Mouse (Mus musculus) neural tube, embryonic 11.5 days (tissue): ENCODE results near the gene Leng9. TPM values are rescaled to one million over a fixed set of nuclear protein-coding genes. Genes with fewer than 3 reads are reported as not detected.

Experiments
- ATAC-seq: fragments of 200-750 bp; cut with Nextera tagmentation; 2 replicates; pipeline ENCODE4 v1.8.0; 2017; ENCODE audit warnings: moderate number of reproducible peaks, mild to moderate bottlenecking, moderate TSS enrichment, moderate library complexity; ENCODE audit not compliant: insufficient read depth, low FRiP score, low TSS enrichment
- DNase-seq: peaks from one replicate; pipeline ENCODE4 v3.0.0-alpha.2; 2015; ENCODE audit warnings: low spot score
- H3K27ac ChIP-seq: fragments of 300-500 bp; sonication (generic); 2 replicates; pipeline ENCODE4 v1.5.1; 2014; ENCODE audit warnings: low read depth, mild to moderate bottlenecking, low read length
- H3K27me3 ChIP-seq: fragments of 300-500 bp; sonication (generic); 2 replicates; pipeline ENCODE4 v1.6.1; 2014; ENCODE audit warnings: mild to moderate bottlenecking, low read length, mixed read lengths; ENCODE audit not compliant: control insufficient read depth, insufficient read depth
- H3K36me3 ChIP-seq: fragments of 300-500 bp; sonication (generic); 2 replicates; pipeline ENCODE4 v1.6.1; 2014; ENCODE audit warnings: mild to moderate bottlenecking, low read length, moderate library complexity, mixed read lengths; ENCODE audit not compliant: control insufficient read depth, insufficient read depth
- H3K4me1 ChIP-seq: fragments of 300-500 bp; sonication (generic); 2 replicates; pipeline ENCODE4 v1.6.1; 2014; ENCODE audit warnings: low read length, mixed read lengths; ENCODE audit not compliant: control insufficient read depth, insufficient read depth
- H3K4me2 ChIP-seq: fragments of 300-500 bp; sonication (generic); 2 replicates; pipeline ENCODE4 v1.6.1; 2014; ENCODE audit warnings: low read depth, mild to moderate bottlenecking, moderate library complexity
- H3K4me3 ChIP-seq: fragments of 300-500 bp; sonication (generic); 2 replicates; pipeline ENCODE4 v1.5.1; 2014; ENCODE audit warnings: low read depth, low read length
- H3K9ac ChIP-seq: fragments of 300-500 bp; sonication (generic); 2 replicates; pipeline ENCODE4 v1.6.1; 2014; ENCODE audit warnings: mild to moderate bottlenecking, low read length
- H3K9me3 ChIP-seq: fragments of 300-500 bp; sonication (generic); 2 replicates; pipeline ENCODE4 v1.6.1; 2016; ENCODE audit warnings: low read length; ENCODE audit not compliant: control insufficient read depth
- WGBS: fragments of 180-500 bp; shearing (Covaris S2); extraction: QIAGEN DNeasy Blood & Tissue Kit; methylation state at CpG from one replicate; pipeline ENCODE4 v1.1.7; 2014; 5-methylcytosine and 5-hydroxymethylcytosine counted together
- polyA plus RNA-seq: library from polyadenylated mRNA; unstranded; fragments of >200 nt; fragmentation: Nextera tagmentation; extraction: Ambion mirVana; gene quantifications from 2 replicates; pipeline ENCODE4 v1.2.1, GENCODE M21; 2014

Gene Leng9
- polyA plus RNA-seq, 1 experiment from 2014 or later = 2.2 TPM

DNA sequence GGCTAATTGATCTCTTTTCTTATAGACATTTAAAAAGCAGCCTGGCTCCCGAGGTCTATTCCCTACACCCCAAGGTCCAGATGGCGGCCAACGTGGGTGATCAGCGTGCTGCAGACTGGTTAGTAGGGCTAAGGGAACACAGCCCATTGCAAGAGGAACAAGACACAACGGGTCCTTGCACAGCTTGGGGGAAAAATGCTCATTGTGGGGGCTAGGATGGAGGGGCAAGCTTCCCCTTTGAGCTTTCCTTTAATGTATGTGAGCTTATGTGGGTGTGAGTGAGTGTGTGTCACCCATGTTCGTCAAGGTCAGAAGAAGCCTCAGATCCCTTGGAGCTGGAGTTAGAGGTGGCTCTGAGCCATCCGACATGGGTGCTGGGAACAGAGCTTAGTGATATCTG lies 11.5 kb downstream of the Leng9 start:
- Histone ChIP-seq H3K4me2 (no peak overlapping the region), H3K4me3 (no peak overlapping the region), H3K9ac (no peak overlapping the region), H3K27me3 (no peaks in the 10 kb centered on the region), H3K27ac (no peak overlapping the region), H3K36me3 (peaks cover 26% of the 10 kb centered on the region), H3K4me1 (peaks cover 3% of the 10 kb centered on the region; the same call in 1 of the 2 replicates), H3K9me3 (no peaks in the 10 kb centered on the region)
- DNase-seq (no peak), ATAC-seq (no peak)
- WGBS = 96% methylated on average over 7 of the region's 7 CpGs

DNA sequence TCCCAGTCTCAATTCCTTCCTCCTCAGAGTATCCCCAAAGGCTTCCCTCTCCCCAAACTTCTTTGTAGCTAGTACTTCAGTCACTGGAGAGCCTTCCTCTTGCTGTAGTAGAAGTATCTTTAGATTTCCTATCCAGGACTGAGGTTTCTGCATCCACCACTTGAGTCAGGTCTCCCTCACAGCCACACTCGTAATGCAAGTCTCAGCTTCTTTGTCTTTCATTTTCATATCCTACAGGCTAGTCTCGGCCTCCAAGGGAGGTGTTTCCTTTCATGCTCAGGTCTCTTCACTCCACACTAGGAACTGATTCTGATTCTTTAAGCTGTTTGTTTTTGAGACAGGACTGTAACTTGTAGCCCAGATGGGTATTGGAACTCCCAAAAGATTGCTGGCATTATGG lies 12.0 kb downstream of the Leng9 start:
- Histone ChIP-seq H3K27me3 (no peaks in the 10 kb centered on the region), H3K4me2 (peak overlapping the region; percentile 65), H3K36me3 (peaks cover 22% of the 10 kb centered on the region), H3K9me3 (no peaks in the 10 kb centered on the region), H3K9ac (no peak overlapping the region), H3K4me3 (peak overlapping the region; percentile 72; the same call in 1 of the 2 replicates), H3K4me1 (peaks cover 3% of the 10 kb centered on the region; the same call in 1 of the 2 replicates), H3K27ac (no peak overlapping the region)
- DNase-seq = no peak
- 95% methylated on average over 2 of the region's 2 CpGs for WGBS
- no peak for ATAC-seq

DNA sequence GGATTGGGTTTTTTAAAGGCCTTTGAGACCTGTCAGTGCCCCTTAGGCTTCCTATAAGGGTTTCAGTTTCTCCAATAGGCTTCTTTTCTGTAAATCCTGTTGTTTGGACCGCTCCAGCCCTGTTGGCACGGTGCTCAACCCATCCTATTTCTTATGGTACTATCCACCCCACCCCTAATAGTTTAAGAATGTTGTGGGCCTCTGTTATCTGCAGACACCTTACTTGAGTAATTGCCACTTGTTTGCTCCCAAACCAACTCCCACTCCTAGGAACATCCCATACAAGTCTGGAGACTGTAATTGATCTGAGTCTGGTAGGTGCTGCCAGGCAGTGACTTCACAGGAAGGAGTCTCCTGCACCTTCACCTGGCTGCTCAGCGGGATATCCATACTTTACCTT lies 12.4 kb downstream of the Leng9 start:
- H3K4me1 ChIP-seq = peaks cover 3% of the 10 kb centered on the region; the same call in 1 of the 2 replicates
- peak overlapping the region; percentile 72 for H3K4me3 ChIP-seq
- DNase-seq (no peak), ATAC-seq (no peak)
- WGBS = 61% methylated on average over 3 of the region's 3 CpGs
- peaks cover 18% of the 10 kb centered on the region for H3K36me3 ChIP-seq
- H3K27me3 ChIP-seq = no peaks in the 10 kb centered on the region
- H3K9ac ChIP-seq = peak overlapping the region; percentile 82
- no peaks in the 10 kb centered on the region for H3K9me3 ChIP-seq
- 0 out of 2 replicates have a peak overlapping the region, but pooled peaks have one; percentile 85 for H3K27ac ChIP-seq
- H3K4me2 ChIP-seq = peak overlapping the region; percentile 65

DNA sequence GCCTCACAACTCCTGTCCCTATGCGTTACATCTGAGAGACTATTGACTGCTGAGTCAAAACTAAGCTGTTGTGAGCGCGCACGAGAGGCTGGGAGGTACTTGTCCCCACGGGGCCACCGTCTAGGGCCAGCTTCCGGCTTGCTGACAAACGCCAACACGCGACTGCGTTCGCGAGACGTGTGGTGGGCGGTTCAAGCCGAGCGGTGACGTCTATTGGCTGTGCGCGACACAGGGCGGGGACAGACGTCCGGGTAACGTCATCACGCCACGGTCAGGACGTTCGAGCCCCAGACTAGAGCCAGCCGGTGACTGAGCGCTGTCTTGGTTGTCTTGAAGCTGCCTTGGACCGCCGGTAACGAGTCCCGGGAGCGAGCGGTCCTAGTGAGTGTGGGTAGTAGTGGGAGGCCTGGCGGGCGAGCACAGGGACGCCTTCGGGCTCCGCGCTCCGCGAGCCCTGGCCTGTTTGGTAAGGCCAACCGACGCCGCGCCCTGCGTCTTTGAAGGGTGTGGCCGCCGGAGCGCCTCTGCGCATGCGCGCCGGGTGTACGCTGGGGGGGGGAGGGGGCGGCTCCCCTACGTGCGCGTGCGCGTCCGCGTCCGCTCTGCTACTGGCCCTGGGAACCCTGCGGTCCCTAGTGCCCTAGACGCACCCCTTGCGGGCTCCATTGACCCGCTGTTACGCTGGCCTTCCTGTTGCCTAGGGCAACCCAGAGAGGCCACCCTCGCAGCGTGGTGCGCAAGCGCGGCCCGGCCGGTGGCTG lies 13.2 kb downstream of the Leng9 start, which contains the start of gene Leng8:
TSS of gene Leng8 (plus strand) at position 269 of the 761 bp plus-strand sequence.
- peak within 1 kb of the TSS; percentile 85 for H3K27ac ChIP-seq
- ATAC-seq (peak; percentile 99), DNase-seq (peak; percentile 98)
- no peaks in the 10 kb centered on the region for H3K27me3 ChIP-seq
- H3K9ac ChIP-seq = peak within 1 kb of the TSS; percentile 82
- H3K36me3 ChIP-seq = peaks cover 12% of the 10 kb centered on the region
- peaks cover 3% of the 10 kb centered on the region; the same call in 1 of the 2 replicates for H3K4me1 ChIP-seq
- H3K4me2 ChIP-seq = peak within 1 kb of the TSS; percentile 65
- WGBS = under 1% methylated on average over 72 of the region's 78 CpGs
- H3K4me3 ChIP-seq = peak within 1 kb of the TSS; percentile 72
- H3K9me3 ChIP-seq = no peaks in the 10 kb centered on the region

DNA sequence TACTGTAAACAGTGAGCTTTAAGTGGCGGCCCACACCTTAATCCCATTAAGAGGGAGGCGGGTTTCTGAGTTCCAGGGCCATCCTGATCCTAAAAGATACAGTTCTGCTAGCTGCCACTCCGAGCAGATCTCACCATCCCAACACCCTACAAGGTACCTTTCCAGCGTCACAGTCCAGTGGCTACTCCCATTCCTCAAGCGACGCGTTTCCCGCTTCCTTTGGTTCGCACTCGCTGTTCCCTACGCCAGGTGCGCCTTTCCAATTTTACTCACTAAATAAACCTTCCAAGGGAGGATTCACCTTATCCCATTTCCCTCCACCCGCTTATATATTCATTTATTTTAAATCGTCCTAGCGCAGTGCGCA lies 13.8 kb downstream of the Leng9 start:
- Histone ChIP-seq H3K4me1 (peaks cover 3% of the 10 kb centered on the region; the same call in 1 of the 2 replicates), H3K27me3 (no peaks in the 10 kb centered on the region), H3K4me2 (peak overlapping the region; percentile 65), H3K27ac (no peak overlapping the region), H3K9ac (peak overlapping the region; percentile 52), H3K9me3 (no peaks in the 10 kb centered on the region), H3K36me3 (peaks cover 12% of the 10 kb centered on the region), H3K4me3 (peak overlapping the region; percentile 72)
- peak; percentile 17 for ATAC-seq
- DNase-seq = no peak
- 0% methylated on average over 16 of the region's 16 CpGs for WGBS

DNA sequence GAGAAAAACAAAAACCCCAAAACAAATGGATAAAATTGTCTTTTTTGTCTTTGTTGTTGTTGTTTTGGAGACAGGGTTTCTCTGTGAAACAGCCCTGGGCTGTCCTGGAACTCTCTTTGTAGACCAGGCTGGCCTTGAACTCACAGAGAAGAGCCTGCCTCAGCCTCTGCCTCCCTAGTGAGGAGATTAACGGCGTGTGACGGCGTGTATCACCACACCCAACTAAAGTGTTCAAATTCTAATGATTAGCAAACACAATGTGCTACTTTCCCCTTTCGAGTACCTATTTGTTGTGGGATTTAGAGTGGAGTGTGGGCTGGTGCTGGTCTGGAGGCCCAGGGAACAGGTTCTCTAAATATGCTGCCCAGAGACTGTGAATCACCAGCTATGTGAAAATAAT lies 15.3 kb downstream of the Leng9 start:
- DNase-seq = no peak
- Histone ChIP-seq H3K36me3 (peaks cover 9% of the 10 kb centered on the region), H3K27ac (no peak overlapping the region), H3K4me1 (peaks cover 3% of the 10 kb centered on the region; the same call in 1 of the 2 replicates), H3K9ac (no peak overlapping the region; the same call in 1 of the 2 replicates), H3K4me3 (no peak overlapping the region), H3K9me3 (no peaks in the 10 kb centered on the region), H3K4me2 (no peak overlapping the region), H3K27me3 (no peaks in the 10 kb centered on the region)
- 93% methylated on average over 5 of the region's 5 CpGs for WGBS
- no peak for ATAC-seq

DNA sequence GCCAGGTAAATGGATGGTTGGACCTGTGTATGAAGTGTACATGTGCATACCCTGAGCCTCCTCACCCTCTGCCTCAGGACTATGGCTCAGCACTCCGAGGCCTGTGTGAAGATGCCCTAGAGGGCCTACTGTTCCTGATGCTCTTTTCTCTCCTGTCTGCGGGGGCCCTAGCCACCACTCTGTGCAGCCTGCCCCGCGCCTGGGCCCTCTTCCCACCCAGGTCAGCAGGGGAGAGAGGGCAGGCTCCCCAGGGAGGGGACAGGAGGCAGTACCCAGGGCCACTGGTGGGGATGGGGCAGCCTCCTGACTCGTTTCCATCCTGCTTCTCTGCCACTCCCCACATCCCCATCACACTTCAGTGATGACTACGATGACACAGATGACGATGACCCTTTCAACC lies 17.2 kb downstream of the Leng9 start:
- no peak overlapping the region for H3K27ac ChIP-seq
- no peak overlapping the region for H3K4me3 ChIP-seq
- H3K36me3 ChIP-seq = 0 out of 2 replicates have a peak, but pooled peaks cover 2% of the 10 kb centered on the region
- H3K9ac ChIP-seq = no peak overlapping the region; the same call in none of the 2 replicates
- H3K4me1 ChIP-seq = peaks cover 3% of the 10 kb centered on the region; the same call in 1 of the 2 replicates
- H3K9me3 ChIP-seq = no peaks in the 10 kb centered on the region
- no peak overlapping the region for H3K4me2 ChIP-seq
- ATAC-seq (no peak), DNase-seq (no peak)
- no peaks in the 10 kb centered on the region for H3K27me3 ChIP-seq
- 87% methylated on average over 7 of the region's 7 CpGs for WGBS

DNA sequence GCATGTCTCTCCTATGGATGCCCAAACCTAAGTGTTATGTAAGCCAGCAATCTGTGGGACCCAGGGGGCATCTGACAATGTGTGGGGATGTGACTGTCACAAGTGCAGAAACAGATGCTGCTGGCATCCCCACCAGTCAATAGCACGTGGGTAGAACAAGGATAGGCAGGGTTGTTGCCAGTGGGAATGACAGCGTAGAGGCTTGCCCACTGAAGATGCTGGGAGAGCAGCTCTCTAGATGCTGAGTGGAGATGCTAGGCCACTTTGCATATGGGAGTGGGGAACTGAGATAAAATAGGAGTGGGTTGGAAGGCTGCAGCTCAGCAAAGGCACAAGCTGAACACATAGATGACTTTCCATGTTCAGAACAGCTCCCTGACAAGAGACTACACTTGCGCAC lies 17.6 kb downstream of the Leng9 start:
- H3K4me3 ChIP-seq = no peak overlapping the region
- no peaks in the 10 kb centered on the region for H3K9me3 ChIP-seq
- WGBS = 99% methylated on average over 3 of the region's 3 CpGs
- H3K36me3 ChIP-seq = 0 out of 2 replicates have a peak, but pooled peaks cover 2% of the 10 kb centered on the region
- H3K4me2 ChIP-seq = no peak overlapping the region
- no peak for ATAC-seq
- no peaks in the 10 kb centered on the region for H3K4me1 ChIP-seq
- no peak overlapping the region for H3K27ac ChIP-seq
- no peak for DNase-seq
- no peak overlapping the region for H3K9ac ChIP-seq
- no peaks in the 10 kb centered on the region for H3K27me3 ChIP-seq

DNA sequence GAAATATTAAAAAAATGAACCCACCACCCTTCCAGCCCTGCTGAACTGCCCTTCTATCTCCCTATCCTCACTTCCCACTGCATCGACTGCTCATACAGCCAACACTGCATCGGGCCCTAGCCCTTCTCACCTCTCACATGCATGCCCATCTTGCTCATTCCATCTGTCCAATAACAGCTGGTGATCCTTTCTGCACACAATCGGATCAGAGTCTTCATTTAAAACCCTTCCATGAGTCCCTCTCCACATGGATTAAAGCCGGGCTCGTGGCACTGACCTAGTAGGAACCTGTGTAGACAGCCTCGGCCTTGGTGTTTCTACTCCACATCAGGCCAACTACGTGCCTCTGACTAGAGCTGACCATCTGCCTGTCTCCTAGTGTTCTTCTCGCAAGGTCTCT lies 18.2 kb downstream of the Leng9 start:
- Histone ChIP-seq H3K4me2 (no peak overlapping the region), H3K36me3 (peaks cover 4% of the 10 kb centered on the region; the same call in 1 of the 2 replicates), H3K9me3 (no peaks in the 10 kb centered on the region), H3K4me1 (no peaks in the 10 kb centered on the region), H3K27ac (no peak overlapping the region), H3K27me3 (no peaks in the 10 kb centered on the region), H3K9ac (no peak overlapping the region), H3K4me3 (no peak overlapping the region)
- 92% methylated on average over 8 of the region's 8 CpGs for WGBS
- DNase-seq (no peak), ATAC-seq (no peak)
